Mouse (Mus musculus) liver, embryonic 15.5 days (tissue): ENCODE data around the gene Tff2. TPM values are rescaled to one million over a fixed set of nuclear protein-coding genes. Genes with fewer than 3 reads are reported as not detected.

Experiments
- ATAC-seq: fragments of 200-750 bp; cut with Nextera tagmentation; 2 replicates; pipeline ENCODE4 v1.8.0; 2017; ENCODE audit warnings: moderate number of reproducible peaks, mild to moderate bottlenecking, moderate library complexity; ENCODE audit not compliant: insufficient read depth
- H3K27ac ChIP-seq: fragments of 300-500 bp; sonication (generic); replicated peaks from 2 replicates; pipeline ENCODE4 v1.5.1; 2015; ENCODE audit warnings: mild to moderate bottlenecking, inconsistent platforms
- H3K27me3 ChIP-seq: fragments of 300-500 bp; sonication (generic); 2 replicates; pipeline ENCODE4 v1.6.1; 2015; ENCODE audit warnings: mild to moderate bottlenecking, inconsistent platforms
- H3K36me3 ChIP-seq: fragments of 300-500 bp; sonication (generic); replicated peaks from 2 replicates; pipeline ENCODE4 v1.6.1; 2015; ENCODE audit warnings: moderate library complexity, mild to moderate bottlenecking, inconsistent platforms
- H3K4me1 ChIP-seq: fragments of 300-500 bp; sonication (generic); replicated peaks from 2 replicates; pipeline ENCODE4 v1.6.1; 2015; ENCODE audit warnings: inconsistent platforms
- H3K4me2 ChIP-seq: fragments of 300-500 bp; sonication (generic); 2 replicates; pipeline ENCODE4 v1.6.1; 2015; ENCODE audit warnings: moderate library complexity, mild to moderate bottlenecking, inconsistent platforms
- H3K4me3 ChIP-seq: fragments of 300-500 bp; sonication (generic); replicated peaks from 2 replicates; pipeline ENCODE4 v1.5.1; 2015; ENCODE audit warnings: mild to moderate bottlenecking, inconsistent platforms
- H3K9ac ChIP-seq: fragments of 300-500 bp; sonication (generic); 2 replicates; pipeline ENCODE4 v1.6.1; 2015; ENCODE audit warnings: moderate library complexity, mild to moderate bottlenecking, inconsistent platforms
- H3K9me3 ChIP-seq: fragments of 300-500 bp; sonication (generic); replicated peaks from 2 replicates; pipeline ENCODE4 v1.6.1; 2016; ENCODE audit warnings: inconsistent platforms
- WGBS: fragments of 180-500 bp; shearing (Covaris S2); methylation state at CpG from one replicate; pipeline ENCODE4 v1.1.7; 2015; ENCODE audit warnings: mixed read lengths; ENCODE audit not compliant: insufficient replicate concordance; 5-methylcytosine and 5-hydroxymethylcytosine counted together
- polyA plus RNA-seq: library from polyadenylated mRNA; unstranded; fragments of >200 nt; fragmentation: Nextera tagmentation; extraction: Ambion mirVana; gene quantifications from 2 replicates; pipeline ENCODE4 v1.2.1, GENCODE M21; 2015

Tff2 gene
- polyA plus RNA-seq, 1 experiment from 2014 or later: not detected

GRCm38 (mm10) chr17:31113191-31113856, 30.8 kb downstream of the Tff2 start:
- WGBS: 71% methylated on average over 9 of the region's 9 CpGs
- no peaks in the 10 kb centered on the region; the same call in 1 of the 2 replicates for H3K27me3 ChIP-seq
- H3K9ac ChIP-seq: no peak overlapping the region
- peaks cover 5% of the 10 kb centered on the region; the same call in 1 of the 2 replicates for H3K36me3 ChIP-seq
- H3K27ac ChIP-seq: no peak overlapping the region
- H3K9me3 ChIP-seq: no peaks in the 10 kb centered on the region
- no peak overlapping the region for H3K4me3 ChIP-seq
- peaks cover 14% of the 10 kb centered on the region; the same call in 1 of the 2 replicates for H3K4me1 ChIP-seq
- H3K4me2 ChIP-seq: no peak overlapping the region
- ATAC-seq: no peak

DNA sequence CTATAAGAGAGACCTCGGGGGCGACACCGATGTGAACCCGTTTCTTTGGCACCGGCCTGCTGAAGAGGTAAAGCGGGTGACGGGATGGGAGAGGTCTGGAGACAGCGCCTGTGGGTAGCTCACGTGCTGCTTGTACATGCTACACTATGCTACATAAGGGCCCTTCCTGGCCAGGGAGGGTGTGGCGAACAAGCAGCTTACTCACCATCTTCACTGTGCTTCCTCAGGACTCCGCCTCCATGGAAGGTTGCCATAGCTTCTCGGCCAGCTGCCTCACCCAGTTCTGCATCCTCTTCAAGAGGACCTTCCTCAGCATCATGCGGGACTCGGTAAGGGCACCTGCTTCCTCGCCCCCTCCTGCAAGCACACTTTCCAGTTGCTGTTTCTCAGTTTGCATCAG, 35.7 kb downstream of the Tff2 start:
- peaks cover 15% of the 10 kb centered on the region for H3K4me1 ChIP-seq
- no peak overlapping the region for H3K27ac ChIP-seq
- no peak for ATAC-seq
- no peak overlapping the region for H3K4me3 ChIP-seq
- no peak overlapping the region for H3K4me2 ChIP-seq
- peaks cover 5% of the 10 kb centered on the region; the same call in 1 of the 2 replicates for H3K36me3 ChIP-seq
- H3K27me3 ChIP-seq: peaks cover 3% of the 10 kb centered on the region; the same call in 1 of the 2 replicates
- H3K9ac ChIP-seq: no peak overlapping the region
- no peaks in the 10 kb centered on the region for H3K9me3 ChIP-seq
- WGBS: 81% methylated on average over 15 of the region's 15 CpGs

DNA sequence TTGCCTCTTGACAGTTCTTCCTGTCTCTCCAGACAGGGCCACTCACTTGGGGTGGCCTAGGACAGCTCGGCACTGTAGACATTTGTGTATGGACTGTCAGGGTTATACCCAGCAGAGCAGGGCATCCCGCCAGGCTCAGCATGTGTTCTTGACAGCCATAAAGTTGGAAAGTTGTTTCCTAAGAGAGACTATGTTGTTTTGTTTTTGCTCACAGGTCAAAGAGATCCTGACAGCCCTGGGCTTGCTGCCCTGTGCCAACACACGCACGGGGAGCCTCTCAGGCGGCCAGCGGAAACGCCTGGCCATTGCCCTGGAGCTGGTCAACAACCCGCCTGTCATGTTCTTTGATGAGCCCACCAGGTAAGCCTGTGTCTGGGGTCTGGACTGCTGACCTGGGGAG, 40.3 kb downstream of the Tff2 start:
- no peak for ATAC-seq
- Histone ChIP-seq H3K36me3 (no peaks in the 10 kb centered on the region), H3K4me1 (peaks cover 25% of the 10 kb centered on the region), H3K9ac (no peak overlapping the region), H3K4me2 (no peak overlapping the region), H3K9me3 (no peaks in the 10 kb centered on the region), H3K27me3 (peaks cover 3% of the 10 kb centered on the region; the same call in 1 of the 2 replicates), H3K27ac (no peak overlapping the region), H3K4me3 (no peak overlapping the region)
- WGBS: 86% methylated on average over 8 of the region's 8 CpGs

- Histone ChIP-seq H3K27me3 (peaks cover under 1% of the 10 kb centered on the region; the same call in 1 of the 2 replicates), H3K9ac (no peak overlapping the region), H3K4me1 (peaks cover 32% of the 10 kb centered on the region), H3K4me2 (no peak overlapping the region), H3K9me3 (no peaks in the 10 kb centered on the region), H3K4me3 (no peak overlapping the region), H3K27ac (no peak overlapping the region), H3K36me3 (no peaks in the 10 kb centered on the region)
- WGBS: 71% methylated on average over 8 of the region's 8 CpGs
- ATAC-seq: no peak
Measured at GRCm38 (mm10) chr17:31103007-31103570, 41.0 kb downstream of the Tff2 start.

- Histone ChIP-seq H3K27me3 (no peaks in the 10 kb centered on the region), H3K4me3 (no peak overlapping the region), H3K27ac (0 out of 2 replicates have a peak overlapping the region, but pooled peaks have one; percentile 19), H3K36me3 (no peaks in the 10 kb centered on the region), H3K9me3 (no peaks in the 10 kb centered on the region), H3K4me1 (peaks cover 31% of the 10 kb centered on the region), H3K9ac (no peak overlapping the region), H3K4me2 (peak overlapping the region; percentile 40)
- WGBS: 58% methylated on average over 5 of the region's 5 CpGs
- ATAC-seq: peak; percentile 74
Measured at GRCm38 (mm10) chr17:31098788-31099187, 45.3 kb downstream of the Tff2 start.

DNA sequence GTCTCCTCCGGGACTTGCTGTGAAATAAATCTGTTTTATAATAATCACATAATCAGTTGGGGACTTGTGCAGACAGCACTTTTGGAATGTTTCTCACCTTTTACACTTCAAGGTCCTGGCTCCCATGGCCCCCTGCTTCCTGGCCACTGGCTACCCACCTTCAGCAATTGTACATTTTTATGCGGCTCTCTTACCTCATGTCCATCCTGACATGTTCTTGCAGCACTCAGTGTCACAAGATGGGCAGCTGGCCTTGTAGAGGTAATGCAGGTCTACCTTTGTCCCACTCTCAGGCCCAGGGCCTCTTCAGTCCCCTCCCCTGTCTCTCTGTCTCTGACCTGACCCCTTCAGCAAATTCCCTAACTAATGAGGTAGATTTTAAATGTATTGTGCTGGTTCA, 47.2 kb downstream of the Tff2 start:
- ATAC-seq: no peak

GRCm38 (mm10) chr17:31095570-31095969, 48.5 kb downstream of the Tff2 start:
- Histone ChIP-seq H3K4me2 (no peak overlapping the region), H3K27me3 (no peaks in the 10 kb centered on the region), H3K4me1 (peaks cover 60% of the 10 kb centered on the region), H3K9ac (no peak overlapping the region), H3K9me3 (no peaks in the 10 kb centered on the region), H3K27ac (no peak overlapping the region), H3K4me3 (no peak overlapping the region), H3K36me3 (peaks cover 10% of the 10 kb centered on the region; the same call in 1 of the 2 replicates)
- no peak for ATAC-seq
- WGBS: 80% methylated on average over 7 of the region's 7 CpGs

More for the DNA sequence above, 47.2 kb downstream of the Tff2 start:
- no peak overlapping the region for H3K4me3 ChIP-seq
- H3K27me3 ChIP-seq: no peaks in the 10 kb centered on the region
- H3K36me3 ChIP-seq: peaks cover 10% of the 10 kb centered on the region; the same call in 1 of the 2 replicates
- no peak overlapping the region for H3K9ac ChIP-seq
- H3K27ac ChIP-seq: no peak overlapping the region
- H3K9me3 ChIP-seq: no peaks in the 10 kb centered on the region
- peaks cover 46% of the 10 kb centered on the region for H3K4me1 ChIP-seq
- 94% methylated on average over 2 of the region's 2 CpGs for WGBS
- H3K4me2 ChIP-seq: no peak overlapping the region

GRCm38 (mm10) chr17:31094781-31095180, 49.3 kb downstream of the Tff2 start:
- Histone ChIP-seq H3K9me3 (no peaks in the 10 kb centered on the region), H3K4me3 (no peak overlapping the region), H3K36me3 (peaks cover 10% of the 10 kb centered on the region; the same call in 1 of the 2 replicates), H3K4me1 (peaks cover 67% of the 10 kb centered on the region), H3K27ac (no peak overlapping the region), H3K4me2 (no peak overlapping the region), H3K9ac (no peak overlapping the region), H3K27me3 (no peaks in the 10 kb centered on the region)
- ATAC-seq: no peak
- 67% methylated on average over 5 of the region's 5 CpGs for WGBS

Other genes starting within 250 kb of the Tff2 start
- not detected in 2 replicates for gene Glp1r, start 242.5 kb downstream of the Tff2 start, polyA plus RNA-seq
- gene Umodl1, start 189.6 kb downstream of the Tff2 start, polyA plus RNA-seq: 0.10 TPM in 1 of 2 replicates, not detected in the other
- gene Abcg1, start 86.6 kb downstream of the Tff2 start, polyA plus RNA-seq: 9.3 and 10.2 TPM in 2 replicates
- gene Tff3, start 14.6 kb downstream of the Tff2 start, polyA plus RNA-seq: 74.3 and 97.3 TPM in 2 replicates
- not detected in 2 replicates for gene Tff1, start 21.0 kb upstream of the Tff2 start, polyA plus RNA-seq
- 0.29 and 0.46 TPM in 2 replicates for gene Tmprss3, start 54.7 kb upstream of the Tff2 start, polyA plus RNA-seq
- gene Ubash3a, start 63.6 kb upstream of the Tff2 start, polyA plus RNA-seq: 10.2 and 10.6 TPM in 2 replicates
- 0.13 and 0.25 TPM in 2 replicates for gene Rsph1, start 133.1 kb upstream of the Tff2 start, polyA plus RNA-seq
- gene Slc37a1, start 142.5 kb upstream of the Tff2 start, polyA plus RNA-seq: 2.9 and 3.1 TPM in 2 replicates
- 3.2 TPM in 2 replicates for gene Pde9a, start 241.9 kb upstream of the Tff2 start, polyA plus RNA-seq